Mouse (Mus musculus) kidney, adult 2 months (tissue): ENCODE data around the gene Gm19684.
"Not testable (repeated sequence)": the region's sequence is repeated elsewhere in the genome, so short reads cannot be mapped to it uniquely, and the experiment has no call there.

Experiments used
- CTCF ChIP-seq: fragments of 200-500 bp; conservative IDR thresholded peaks from 2 replicates; pipeline ENCODE4 v1.5.1; 2011; ENCODE audit warnings: low read depth, mild to moderate bottlenecking, control low read depth, low read length, moderate library complexity, mixed read lengths; ENCODE audit not compliant: insufficient read depth, insufficient read length
- POLR2A ChIP-seq: fragments of 200-500 bp; IDR thresholded peaks from one replicate; pipeline ENCODE4 v1.6.1; 2011; ENCODE audit warnings: low read depth, low read length, control low read depth

- TF ChIP-seq POLR2A, CTCF: not testable (repeated sequence)
Observed at GRCm38 (mm10) chr17:36178938-36179337, 57.5 kb downstream of the Gm19684 start.
